Mouse (Mus musculus): ENCODE results near the gene Reep3. TPM values are rescaled to one million over a fixed set of nuclear protein-coding genes. Genes with fewer than 3 reads are reported as not detected.

Reep3 gene
- polyA plus RNA-seq, 1 experiment from 2014 or later, result 23.2 TPM

DNA sequence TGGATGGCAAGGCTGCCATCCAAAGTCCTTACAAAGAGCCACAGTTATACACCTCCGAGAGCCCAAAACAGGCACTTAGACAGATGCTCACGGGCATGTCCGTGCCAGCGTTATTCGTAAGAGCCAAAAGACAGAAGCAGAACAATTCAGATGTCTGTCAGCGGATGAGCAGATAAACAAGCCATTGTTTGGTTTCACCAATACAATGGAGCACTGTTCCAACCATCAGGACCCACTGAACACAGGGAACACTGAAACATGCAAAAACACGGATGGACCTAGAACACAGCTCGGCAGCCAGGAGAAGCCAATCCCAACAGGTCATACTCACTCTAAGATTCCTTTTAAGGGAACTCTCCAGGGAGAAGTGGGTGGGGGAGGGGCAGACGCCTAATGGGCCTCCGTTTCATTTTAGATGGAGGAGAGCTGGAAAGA is 35.4 kb downstream of the Reep3 start:
- H3K9me3 ChIP-seq, result no peaks in the 10 kb centered on the region
- WGBS, result 41% methylated on average over 10 of the region's 10 CpGs
- H3K9ac ChIP-seq, result no peak overlapping the region
- no peak overlapping the region for H3K4me3 ChIP-seq
- H3K36me3 ChIP-seq, result no peaks in the 10 kb centered on the region
- peak overlapping the region; percentile 30; the same call in 1 of the 2 replicates for H3K4me2 ChIP-seq
- peaks cover 58% of the 10 kb centered on the region for H3K4me1 ChIP-seq
- peak overlapping the region; percentile 67 for H3K27ac ChIP-seq (replicated peaks)
- no peak for ATAC-seq (ENCODE audit: extremely low read depth, insufficient number of reproducible peaks, low FRiP score, low TSS enrichment)
- no peaks in the 10 kb centered on the region for H3K27me3 ChIP-seq (replicated peaks)

DNA sequence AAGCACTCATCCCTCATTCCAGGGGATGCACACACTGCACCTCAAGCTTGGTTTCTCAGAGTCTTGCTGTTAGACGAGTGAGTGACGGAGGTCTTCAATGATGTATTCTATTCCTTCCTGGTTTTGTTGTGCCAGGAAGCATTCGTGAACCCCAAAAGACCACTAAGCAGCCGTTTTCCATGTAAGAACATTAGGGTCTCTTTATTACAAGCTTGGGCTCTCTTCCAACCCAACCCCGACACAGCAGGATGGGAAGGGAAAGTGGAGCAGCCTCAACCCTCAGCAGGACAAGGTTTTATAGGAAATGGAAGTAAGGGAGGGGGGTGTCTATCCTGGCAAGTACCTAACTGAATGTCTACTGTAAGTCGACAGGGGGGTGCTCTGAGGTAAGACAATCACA is 38.0 kb downstream of the Reep3 start:
- peak overlapping the region; percentile 75 for H3K27ac ChIP-seq (replicated peaks)
- no peaks in the 10 kb centered on the region for H3K27me3 ChIP-seq (replicated peaks)
- peaks cover 65% of the 10 kb centered on the region for H3K4me1 ChIP-seq
- ATAC-seq (ENCODE audit: extremely low read depth, insufficient number of reproducible peaks, low FRiP score, low TSS enrichment), result no peak
- no peak overlapping the region for H3K9ac ChIP-seq
- H3K4me3 ChIP-seq, result no peak overlapping the region
- no peak overlapping the region for H3K4me2 ChIP-seq
- no peaks in the 10 kb centered on the region for H3K9me3 ChIP-seq
- H3K36me3 ChIP-seq, result no peaks in the 10 kb centered on the region
- WGBS, result 73% methylated on average over 6 of the region's 6 CpGs

DNA sequence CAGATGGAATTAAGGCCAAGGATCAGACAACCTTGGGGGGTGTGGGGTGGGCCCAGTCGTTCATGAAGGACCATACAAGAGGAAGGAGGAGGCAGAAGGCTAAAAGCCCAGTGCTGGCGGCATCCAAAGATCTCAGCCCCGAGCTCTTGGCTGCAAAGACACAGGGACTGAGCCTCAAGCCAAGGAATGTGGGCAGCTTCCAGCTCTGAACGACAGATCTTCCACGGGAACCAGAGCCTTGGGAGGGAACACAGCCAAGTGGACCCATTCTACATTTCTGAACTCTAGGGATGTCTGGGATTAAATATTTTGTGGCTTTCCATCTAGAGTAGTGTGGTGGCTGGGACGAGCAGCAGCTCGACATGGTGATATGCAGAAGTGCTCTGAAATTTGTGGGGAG is 38.4 kb downstream of the Reep3 start:
- ATAC-seq (ENCODE audit: extremely low read depth, insufficient number of reproducible peaks, low FRiP score, low TSS enrichment), result no peak
- Histone ChIP-seq H3K27ac (replicated peaks) (peak overlapping the region; percentile 75), H3K27me3 (replicated peaks) (no peaks in the 10 kb centered on the region), H3K4me2 (no peak overlapping the region), H3K4me3 (no peak overlapping the region), H3K4me1 (peaks cover 69% of the 10 kb centered on the region), H3K36me3 (no peaks in the 10 kb centered on the region), H3K9me3 (no peaks in the 10 kb centered on the region), H3K9ac (no peak overlapping the region)
- 32% methylated on average over 7 of the region's 7 CpGs for WGBS

DNA sequence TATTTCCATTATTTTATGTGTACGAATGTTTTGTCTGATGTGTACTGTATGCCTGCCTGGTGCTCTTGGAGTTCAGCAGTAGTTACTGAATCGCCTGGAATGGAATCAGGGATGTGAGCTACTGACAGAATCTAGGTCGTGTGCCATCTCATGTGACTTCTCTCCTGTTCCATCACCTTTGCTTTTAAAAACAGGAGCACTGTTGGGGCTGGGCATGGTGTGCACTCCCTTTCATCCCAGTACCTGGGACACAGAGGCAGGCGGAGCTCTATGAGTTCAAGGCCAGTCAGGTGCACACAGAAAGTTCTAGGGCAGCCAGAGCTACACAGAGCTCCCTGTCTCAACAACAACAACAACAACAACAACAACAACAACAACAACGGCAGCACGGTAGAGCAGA is 39.0 kb downstream of the Reep3 start:
- Histone ChIP-seq H3K4me2 (no peak overlapping the region), H3K27ac (replicated peaks) (peak overlapping the region; percentile 75), H3K9ac (no peak overlapping the region), H3K4me1 (peaks cover 75% of the 10 kb centered on the region), H3K9me3 (no peaks in the 10 kb centered on the region), H3K27me3 (replicated peaks) (no peaks in the 10 kb centered on the region), H3K4me3 (no peak overlapping the region), H3K36me3 (no peaks in the 10 kb centered on the region)
- 88% methylated on average over 6 of the region's 6 CpGs for WGBS
- no peak for ATAC-seq (ENCODE audit: extremely low read depth, insufficient number of reproducible peaks, low FRiP score, low TSS enrichment)

DNA sequence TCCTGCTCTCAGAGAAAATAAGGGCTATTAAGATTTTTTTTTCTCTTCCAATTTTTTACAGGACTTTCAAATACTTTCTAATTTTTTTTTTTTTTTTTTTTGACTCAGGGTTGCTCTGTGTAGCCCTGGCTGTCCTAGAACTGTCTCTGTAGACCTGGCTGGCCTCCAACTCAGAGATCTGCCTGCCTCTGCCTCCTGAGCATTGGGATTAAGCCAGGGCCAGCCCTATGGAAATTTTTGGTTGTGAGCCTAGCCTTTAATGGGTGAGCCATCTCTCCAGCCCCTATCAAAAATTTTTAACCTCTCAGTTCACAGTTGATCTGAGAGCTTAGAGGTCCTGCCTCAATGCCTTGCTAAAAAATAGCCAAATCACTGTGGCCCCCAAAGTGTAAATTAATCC is 39.5 kb downstream of the Reep3 start:
- H3K4me1 ChIP-seq, result peaks cover 79% of the 10 kb centered on the region
- H3K4me3 ChIP-seq, result no peak overlapping the region
- no peak overlapping the region for H3K9ac ChIP-seq
- peak overlapping the region; percentile 92 for H3K27ac ChIP-seq (replicated peaks)
- ATAC-seq (ENCODE audit: extremely low read depth, insufficient number of reproducible peaks, low FRiP score, low TSS enrichment), result no peak
- no peaks in the 10 kb centered on the region for H3K36me3 ChIP-seq
- H3K27me3 ChIP-seq (replicated peaks), result no peaks in the 10 kb centered on the region
- H3K9me3 ChIP-seq, result no peaks in the 10 kb centered on the region
- no peak overlapping the region for H3K4me2 ChIP-seq

DNA sequence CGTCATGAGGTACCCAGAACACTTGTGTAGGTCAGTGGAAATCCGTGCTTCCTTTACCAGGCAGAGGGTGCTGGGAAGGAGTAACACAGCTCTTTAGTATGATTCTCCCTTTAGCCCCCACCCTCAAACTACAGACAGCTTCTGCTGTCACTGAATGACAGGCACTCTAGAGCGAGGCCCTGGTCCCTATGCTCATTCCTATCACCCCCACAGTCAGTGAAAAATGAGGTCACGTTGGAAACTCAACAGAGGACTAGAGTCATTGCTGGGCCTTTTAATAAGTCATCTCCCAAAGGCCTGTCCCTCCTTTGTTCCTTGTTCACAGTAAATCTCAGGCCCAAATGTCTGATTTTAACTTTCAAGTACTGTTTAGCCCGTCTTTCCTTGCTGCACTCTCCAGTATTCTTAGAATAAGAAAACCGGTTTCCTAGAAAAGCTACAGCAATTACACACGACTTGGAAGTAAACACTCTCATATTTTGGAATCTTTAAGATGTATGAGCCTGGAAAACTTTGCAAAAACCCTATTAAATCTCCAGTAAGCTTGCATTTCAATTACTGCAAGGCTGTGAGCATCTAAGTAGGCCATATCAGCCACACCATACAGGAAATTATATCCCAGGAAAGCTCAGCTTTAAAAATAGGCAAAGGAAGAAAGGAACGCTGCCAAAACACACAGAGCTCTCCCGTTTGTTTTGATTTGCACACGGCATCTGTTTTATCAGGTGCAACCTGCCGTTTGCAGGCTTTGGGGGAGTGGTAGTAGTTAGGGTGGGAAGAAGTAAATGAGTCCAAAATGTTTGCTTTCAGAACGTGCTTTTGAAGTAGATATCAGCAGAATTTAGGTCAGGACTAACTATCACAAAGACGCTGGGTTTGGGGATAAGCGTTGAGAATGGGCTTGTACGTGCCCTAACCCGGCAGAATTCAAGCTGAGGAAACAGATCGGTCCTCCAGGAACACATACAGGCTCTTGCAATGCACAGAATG is 40.6 kb downstream of the Reep3 start:
- ATAC-seq (ENCODE audit: extremely low read depth, insufficient number of reproducible peaks, low FRiP score, low TSS enrichment), result no peak
- peak overlapping the region; percentile 55 for H3K4me2 ChIP-seq
- 19% methylated on average over 17 of the region's 17 CpGs for WGBS
- peak overlapping the region; percentile 92 for H3K27ac ChIP-seq (replicated peaks)
- H3K9ac ChIP-seq, result peak overlapping the region; percentile 51
- H3K9me3 ChIP-seq, result no peaks in the 10 kb centered on the region
- no peaks in the 10 kb centered on the region for H3K27me3 ChIP-seq (replicated peaks)
- peaks cover 78% of the 10 kb centered on the region for H3K4me1 ChIP-seq
- peak overlapping the region; percentile 11; the same call in 1 of the 2 replicates for H3K4me3 ChIP-seq
- no peaks in the 10 kb centered on the region for H3K36me3 ChIP-seq

DNA sequence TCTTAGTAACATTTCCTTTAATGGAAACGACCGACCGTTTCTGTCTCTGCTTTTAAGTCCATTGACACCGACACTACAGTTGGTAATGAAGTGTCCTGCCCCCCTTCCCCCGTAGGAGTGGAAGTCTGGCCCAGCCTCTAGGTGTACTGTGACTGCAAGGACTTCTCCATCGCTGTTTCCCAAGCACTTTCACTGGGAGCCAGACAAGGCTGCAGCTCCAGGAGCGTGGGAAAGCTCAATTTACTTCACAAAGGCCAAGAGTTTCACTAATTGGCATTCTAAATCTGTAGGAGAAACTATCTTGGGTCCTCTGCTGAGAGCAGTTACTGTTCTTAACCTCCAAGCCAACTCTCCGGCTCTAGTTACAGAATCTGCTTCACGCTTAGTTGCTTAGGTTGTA is 43.3 kb downstream of the Reep3 start:
- peak overlapping the region; percentile 69 for H3K27ac ChIP-seq (replicated peaks)
- H3K4me1 ChIP-seq, result peaks cover 70% of the 10 kb centered on the region
- H3K36me3 ChIP-seq, result peaks cover 3% of the 10 kb centered on the region; the same call in 1 of the 2 replicates
- H3K4me3 ChIP-seq, result no peak overlapping the region
- H3K4me2 ChIP-seq, result no peak overlapping the region
- peak overlapping the region; percentile 44 for H3K9ac ChIP-seq
- H3K9me3 ChIP-seq, result no peaks in the 10 kb centered on the region
- H3K27me3 ChIP-seq (replicated peaks), result no peaks in the 10 kb centered on the region
- 31% methylated on average over 9 of the region's 9 CpGs for WGBS
- no peak for ATAC-seq (ENCODE audit: extremely low read depth, insufficient number of reproducible peaks, low FRiP score, low TSS enrichment)

DNA sequence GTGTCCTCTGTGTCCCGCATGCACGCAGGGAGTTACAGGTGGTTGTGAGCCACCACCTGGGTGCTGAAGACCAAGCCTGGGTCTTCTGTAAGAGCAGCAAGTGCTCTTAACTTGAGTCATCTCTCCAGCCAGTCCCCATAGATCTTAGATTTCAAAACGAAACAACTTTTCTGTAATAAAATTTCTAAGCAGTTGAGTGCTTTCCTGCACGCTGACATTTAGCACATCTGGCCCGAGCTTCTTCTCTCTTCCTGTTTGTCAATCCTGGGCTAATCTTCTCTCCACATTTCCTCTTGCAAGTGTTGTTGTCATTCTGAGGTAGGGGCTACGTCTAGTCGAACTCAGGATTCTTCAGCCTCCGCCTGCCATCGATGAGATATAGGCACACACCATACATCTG is 44.3 kb downstream of the Reep3 start:
- Histone ChIP-seq H3K27ac (replicated peaks) (0 out of 2 replicates have a peak overlapping the region, but pooled peaks have one; percentile 6), H3K4me1 (peaks cover 59% of the 10 kb centered on the region), H3K27me3 (replicated peaks) (no peaks in the 10 kb centered on the region), H3K4me2 (no peak overlapping the region), H3K4me3 (no peak overlapping the region), H3K9me3 (no peaks in the 10 kb centered on the region), H3K9ac (no peak overlapping the region), H3K36me3 (peaks cover 3% of the 10 kb centered on the region; the same call in 1 of the 2 replicates)
- WGBS, result 67% methylated on average over 9 of the region's 9 CpGs
- ATAC-seq (ENCODE audit: extremely low read depth, insufficient number of reproducible peaks, low FRiP score, low TSS enrichment), result no peak

DNA sequence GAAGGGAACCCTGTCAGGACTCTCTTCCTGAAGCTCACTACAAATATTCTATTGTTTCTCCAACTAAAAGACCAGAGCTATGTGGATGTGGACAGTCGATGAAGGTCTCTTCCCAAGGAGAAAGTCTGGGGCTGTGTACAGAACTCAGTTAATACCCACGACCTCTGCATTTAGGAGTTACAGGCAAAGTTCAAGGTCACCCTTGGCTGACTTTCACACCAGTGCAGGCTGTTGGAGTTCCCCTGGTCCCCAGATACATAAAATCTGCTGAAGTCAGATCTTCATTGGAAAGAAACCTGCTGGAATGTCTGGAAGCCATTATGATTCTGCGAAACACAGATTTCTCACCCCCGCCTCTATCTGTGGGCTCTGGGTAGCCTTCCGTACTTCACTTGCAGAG is 45.3 kb downstream of the Reep3 start:
- Histone ChIP-seq H3K9ac (no peak overlapping the region), H3K4me1 (peaks cover 53% of the 10 kb centered on the region), H3K27ac (replicated peaks) (peak overlapping the region; percentile 30; the same call in 1 of the 2 replicates), H3K4me2 (no peak overlapping the region), H3K9me3 (no peaks in the 10 kb centered on the region), H3K27me3 (replicated peaks) (no peaks in the 10 kb centered on the region), H3K36me3 (peaks cover 3% of the 10 kb centered on the region; the same call in 1 of the 2 replicates), H3K4me3 (no peak overlapping the region)
- WGBS, result 62% methylated on average over 5 of the region's 5 CpGs
- ATAC-seq (ENCODE audit: extremely low read depth, insufficient number of reproducible peaks, low FRiP score, low TSS enrichment), result no peak

DNA sequence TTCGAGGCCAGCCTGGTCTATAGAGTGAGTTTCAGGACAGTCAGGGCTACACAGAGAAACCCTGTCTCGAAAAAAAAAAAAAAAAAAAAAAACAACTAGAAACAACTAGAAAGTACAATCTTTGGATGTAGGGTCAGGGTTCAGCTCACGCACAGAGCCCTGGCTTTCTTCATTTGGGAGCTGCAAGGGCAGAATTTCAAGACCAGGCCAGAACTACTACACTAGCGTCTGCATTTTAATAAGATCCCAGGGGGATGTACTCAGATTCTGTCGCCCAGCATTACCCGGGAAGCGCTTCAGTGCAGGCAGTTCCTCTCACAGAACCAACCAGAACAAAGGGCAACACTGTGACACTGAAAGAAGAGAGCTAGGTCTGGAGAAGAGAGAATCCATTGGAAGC is 46.0 kb downstream of the Reep3 start:
- no peak for ATAC-seq (ENCODE audit: extremely low read depth, insufficient number of reproducible peaks, low FRiP score, low TSS enrichment)
- Histone ChIP-seq H3K27ac (replicated peaks) (0 out of 2 replicates have a peak overlapping the region, but pooled peaks have one; percentile 30), H3K4me1 (peaks cover 51% of the 10 kb centered on the region), H3K27me3 (replicated peaks) (no peaks in the 10 kb centered on the region), H3K36me3 (peaks cover 3% of the 10 kb centered on the region; the same call in 1 of the 2 replicates), H3K9me3 (no peaks in the 10 kb centered on the region), H3K4me2 (no peak overlapping the region), H3K4me3 (no peak overlapping the region), H3K9ac (no peak overlapping the region)
- 68% methylated on average over 7 of the region's 7 CpGs for WGBS

DNA sequence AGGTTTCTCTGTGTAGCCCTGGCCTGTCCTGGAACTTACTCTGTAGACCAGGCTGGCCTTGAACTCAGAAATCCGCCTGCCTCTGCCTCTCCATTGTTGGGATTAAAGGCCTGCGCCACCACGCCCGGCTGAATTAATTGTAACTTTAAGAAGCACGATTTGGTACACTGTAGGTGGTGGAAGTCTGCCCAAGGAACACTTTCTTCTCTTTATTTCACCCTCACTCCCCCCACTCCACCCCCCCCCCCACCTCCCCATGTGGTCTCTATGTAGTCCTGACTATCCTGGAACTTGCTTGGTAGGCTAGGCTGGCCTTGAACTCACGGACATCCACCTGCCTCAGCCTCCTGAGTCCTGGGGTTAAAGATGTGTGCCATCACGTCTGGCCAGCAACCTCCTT is 47.1 kb downstream of the Reep3 start:
- Histone ChIP-seq H3K27me3 (replicated peaks) (no peaks in the 10 kb centered on the region), H3K27ac (replicated peaks) (no peak overlapping the region), H3K9me3 (no peaks in the 10 kb centered on the region), H3K4me1 (peaks cover 50% of the 10 kb centered on the region), H3K4me2 (no peak overlapping the region), H3K4me3 (no peak overlapping the region), H3K9ac (no peak overlapping the region), H3K36me3 (peaks cover 3% of the 10 kb centered on the region; the same call in 1 of the 2 replicates)
- ATAC-seq (ENCODE audit: extremely low read depth, insufficient number of reproducible peaks, low FRiP score, low TSS enrichment), result no peak
- 87% methylated on average over 7 of the region's 7 CpGs for WGBS
